Mouse (Mus musculus): Measurements from ENCODE around the gene Iqcm. TPM values are rescaled to one million over a fixed set of nuclear protein-coding genes. Genes with fewer than 3 reads are reported as not detected.

Gene Iqcm
- polyA plus RNA-seq, 2 experiments: not detected

DNA sequence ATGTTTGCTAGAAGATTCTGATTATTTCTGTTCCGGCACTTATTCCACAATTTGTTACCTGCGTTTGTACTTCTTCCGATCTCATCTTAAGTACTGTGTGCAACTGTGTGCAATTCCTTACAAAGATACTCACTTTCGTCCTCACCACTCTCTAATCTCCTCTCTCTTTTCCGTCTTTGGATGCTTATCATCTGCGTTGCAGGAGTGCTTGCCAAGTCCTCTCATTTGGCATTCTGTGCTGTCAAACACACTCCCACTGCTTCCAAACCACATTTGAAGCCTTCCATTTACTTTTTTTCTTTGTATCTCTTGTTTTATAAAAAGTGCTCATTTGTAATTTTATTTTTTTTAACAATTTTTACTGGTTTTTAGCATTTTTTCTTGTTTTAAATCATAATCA is 210.8 kb downstream of the Iqcm start:
- no peak overlapping the region for H3K4me3 ChIP-seq (ENCODE audit: insufficient read depth in 1 of 2, low read depth in 2 of 2, low read length in 2 of 2)
- DNase-seq (ENCODE audit: low read depth in 3 of 3, low spot score in 3 of 3) (no peak), ATAC-seq (ENCODE audit: insufficient read depth) (no peak)
- no peak for TF ChIP-seq EP300 (IDR thresholded peaks at IDR 0.05; ENCODE audit: low read depth)
- no peak for TF ChIP-seq CTCF (IDR thresholded peaks at IDR 0.05; ENCODE audit: low read depth)
- no peak overlapping the region for H3K9ac ChIP-seq (replicated peaks)
- WGBS (ENCODE audit: insufficient replicate concordance): 68% methylated on average over 6 of the region's 6 CpGs
- H3K4me2 ChIP-seq (ENCODE audit: low read depth): no peak overlapping the region
- H3K4me1 ChIP-seq (replicated peaks; ENCODE audit: control insufficient read depth in 2 of 2, insufficient read depth in 2 of 2, low read length in 1 of 2): no peaks in the 10 kb centered on the region
- H3K27me3 ChIP-seq (ENCODE audit: control insufficient read depth, insufficient read depth, low read length): no peaks in the 10 kb centered on the region
- H3K27ac ChIP-seq: no peak overlapping the region
- no peaks in the 10 kb centered on the region for H3K36me3 ChIP-seq (replicated peaks; ENCODE audit: control insufficient read depth, insufficient read depth, low read depth)
- no peaks in the 10 kb centered on the region for H3K9me3 ChIP-seq (ENCODE audit: control insufficient read depth, low read length)

DNA sequence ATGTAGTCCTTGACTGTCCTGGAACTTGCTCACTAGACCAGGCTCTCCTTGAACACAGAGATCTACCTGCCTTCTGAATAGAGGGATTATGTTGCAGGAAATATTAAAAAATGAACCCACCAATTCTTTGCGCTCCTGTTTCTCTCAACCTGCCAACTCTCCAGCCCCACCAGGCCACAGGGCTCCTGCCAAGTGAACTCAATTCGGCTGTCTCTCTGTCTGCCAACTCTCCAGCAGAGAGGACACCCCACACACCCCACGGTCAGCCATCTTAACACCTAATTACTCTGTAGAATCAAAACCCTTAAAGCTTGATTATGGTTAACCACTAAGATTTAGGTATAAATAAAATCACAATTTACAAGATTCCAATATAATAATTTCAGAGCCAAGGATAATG is 298.1 kb downstream of the Iqcm start:
- Histone ChIP-seq H3K4me1 (replicated peaks; ENCODE audit: control insufficient read depth in 2 of 2, insufficient read depth in 2 of 2, low read length in 1 of 2) (no peaks in the 10 kb centered on the region), H3K27me3 (ENCODE audit: control insufficient read depth, insufficient read depth, low read length) (no peaks in the 10 kb centered on the region), H3K4me3 (ENCODE audit: insufficient read depth in 1 of 2, low read depth in 2 of 2, low read length in 2 of 2) (no peak overlapping the region), H3K9me3 (ENCODE audit: control insufficient read depth, low read length) (no peaks in the 10 kb centered on the region), H3K27ac (no peak overlapping the region), H3K4me2 (ENCODE audit: low read depth) (no peak overlapping the region), H3K9ac (replicated peaks) (no peak overlapping the region), H3K36me3 (replicated peaks; ENCODE audit: control insufficient read depth, insufficient read depth, low read depth) (no peaks in the 10 kb centered on the region)
- WGBS (ENCODE audit: insufficient replicate concordance): 54% methylated on average over 3 of the region's 3 CpGs
- no peak for DNase-seq (ENCODE audit: low read depth in 3 of 3, low spot score in 3 of 3)
- ATAC-seq (ENCODE audit: insufficient read depth): no peak
- TF ChIP-seq CTCF (IDR thresholded peaks at IDR 0.05; ENCODE audit: low read depth): no peak
- no peak for TF ChIP-seq EP300 (IDR thresholded peaks at IDR 0.05; ENCODE audit: low read depth)

DNA sequence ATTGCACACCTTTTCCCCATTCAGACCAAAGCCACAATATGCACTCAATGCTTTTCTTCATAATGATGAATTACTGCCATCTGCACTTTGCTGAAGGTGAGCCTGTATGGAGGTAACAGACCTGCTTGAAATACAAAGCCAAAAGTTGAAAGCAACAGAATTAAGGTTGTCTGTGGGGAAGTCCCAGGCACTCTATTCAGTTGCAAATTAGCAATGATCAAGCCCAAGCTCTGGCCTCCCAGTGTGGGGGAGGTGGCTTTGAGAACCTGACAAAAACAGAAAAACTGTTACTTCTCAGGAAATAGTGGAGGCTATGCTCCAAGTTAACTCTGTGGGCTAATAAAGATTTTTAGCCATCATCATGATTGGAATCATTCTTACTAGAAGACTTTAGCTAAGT is 307.1 kb downstream of the Iqcm start:
- Histone ChIP-seq H3K36me3 (replicated peaks; ENCODE audit: control insufficient read depth, insufficient read depth, low read depth) (no peaks in the 10 kb centered on the region), H3K4me2 (ENCODE audit: low read depth) (no peak overlapping the region), H3K4me1 (replicated peaks; ENCODE audit: control insufficient read depth in 2 of 2, insufficient read depth in 2 of 2, low read length in 1 of 2) (no peaks in the 10 kb centered on the region), H3K27me3 (ENCODE audit: control insufficient read depth, insufficient read depth, low read length) (no peaks in the 10 kb centered on the region), H3K9me3 (ENCODE audit: control insufficient read depth, low read length) (no peaks in the 10 kb centered on the region), H3K27ac (no peak overlapping the region), H3K4me3 (ENCODE audit: insufficient read depth in 1 of 2, low read depth in 2 of 2, low read length in 2 of 2) (no peak overlapping the region), H3K9ac (replicated peaks) (no peak overlapping the region)
- TF ChIP-seq CTCF (IDR thresholded peaks at IDR 0.05; ENCODE audit: low read depth) (no peak), EP300 (IDR thresholded peaks at IDR 0.05; ENCODE audit: low read depth) (no peak)
- ATAC-seq (ENCODE audit: insufficient read depth) (no peak), DNase-seq (ENCODE audit: low read depth in 3 of 3, low spot score in 3 of 3) (no peak)

DNA sequence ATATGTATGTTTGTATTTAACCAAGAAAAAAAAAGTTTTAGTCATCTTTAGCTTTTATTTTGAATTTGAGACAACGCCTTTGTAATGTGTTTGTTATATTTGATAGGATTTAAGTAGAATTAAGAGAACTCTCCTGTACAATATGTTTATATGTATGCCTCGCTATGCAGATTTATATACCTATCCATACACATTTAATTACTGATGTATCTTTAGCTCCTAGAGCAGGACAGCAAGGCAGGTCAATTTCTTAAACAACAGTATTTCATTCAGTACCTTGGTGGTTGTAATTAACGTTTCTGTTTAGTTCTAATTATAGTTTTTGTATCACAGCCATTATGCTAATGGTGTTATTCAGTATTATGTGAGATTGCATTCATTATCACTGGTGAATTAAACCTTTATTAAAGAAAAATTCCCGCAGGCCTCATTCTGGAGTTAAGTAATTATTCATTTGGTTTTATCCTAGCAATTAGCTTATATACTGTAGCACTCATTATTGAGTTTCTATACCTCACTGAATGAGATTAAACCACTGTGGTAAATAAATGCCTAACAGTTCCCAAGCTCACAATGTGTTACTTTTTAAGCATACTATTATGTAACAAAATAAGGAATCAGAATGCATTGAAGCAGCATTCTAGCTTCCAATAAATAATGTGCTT is 380.1 kb downstream of the Iqcm start:
- Histone ChIP-seq H3K36me3 (replicated peaks; ENCODE audit: control insufficient read depth, insufficient read depth, low read depth) (no peaks in the 10 kb centered on the region), H3K9ac (replicated peaks) (no peak overlapping the region), H3K9me3 (ENCODE audit: control insufficient read depth, low read length) (no peaks in the 10 kb centered on the region), H3K27me3 (ENCODE audit: control insufficient read depth, insufficient read depth, low read length) (no peaks in the 10 kb centered on the region), H3K4me3 (ENCODE audit: insufficient read depth in 1 of 2, low read depth in 2 of 2, low read length in 2 of 2) (no peak overlapping the region), H3K27ac (no peak overlapping the region), H3K4me1 (replicated peaks; ENCODE audit: control insufficient read depth in 2 of 2, insufficient read depth in 2 of 2, low read length in 1 of 2) (no peaks in the 10 kb centered on the region), H3K4me2 (ENCODE audit: low read depth) (no peak overlapping the region)
- no peak for DNase-seq (ENCODE audit: low read depth in 3 of 3, low spot score in 3 of 3)
- TF ChIP-seq CTCF (IDR thresholded peaks at IDR 0.05; ENCODE audit: low read depth): no peak
- no peak for ATAC-seq (ENCODE audit: insufficient read depth)
- WGBS (ENCODE audit: insufficient replicate concordance): 55% methylated on average over 4 of the region's 4 CpGs

DNA sequence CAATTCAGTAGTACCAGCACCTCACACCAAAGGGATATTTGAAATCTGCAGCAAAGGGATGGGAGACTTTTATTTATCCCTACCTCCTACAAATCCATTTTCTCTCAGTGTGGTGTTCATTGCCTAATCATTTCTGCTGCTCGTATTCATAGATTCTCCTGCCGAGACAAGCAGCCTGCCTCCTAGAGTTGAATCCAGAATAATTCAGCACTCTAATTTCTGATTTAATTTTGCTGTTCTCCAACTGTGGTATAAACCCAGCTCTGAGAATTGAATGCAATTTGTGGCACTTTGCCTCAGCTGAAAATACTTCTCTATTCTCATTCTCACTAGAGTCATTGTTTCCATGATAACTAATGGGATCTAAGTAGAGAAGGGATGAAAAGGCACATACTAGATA is 386.8 kb downstream of the Iqcm start:
- WGBS (ENCODE audit: insufficient replicate concordance): 76% methylated on average over 2 of the region's 2 CpGs
- H3K27me3 ChIP-seq (ENCODE audit: control insufficient read depth, insufficient read depth, low read length): no peaks in the 10 kb centered on the region
- H3K4me1 ChIP-seq (replicated peaks; ENCODE audit: control insufficient read depth in 2 of 2, insufficient read depth in 2 of 2, low read length in 1 of 2): no peaks in the 10 kb centered on the region
- no peak overlapping the region for H3K27ac ChIP-seq
- DNase-seq (ENCODE audit: low read depth in 3 of 3, low spot score in 3 of 3): no peak
- TF ChIP-seq CTCF (IDR thresholded peaks at IDR 0.05; ENCODE audit: low read depth) (no peak), EP300 (IDR thresholded peaks at IDR 0.05; ENCODE audit: low read depth) (no peak)
- H3K4me3 ChIP-seq (ENCODE audit: insufficient read depth in 1 of 2, low read depth in 2 of 2, low read length in 2 of 2): no peak overlapping the region
- no peak overlapping the region for H3K9ac ChIP-seq (replicated peaks)
- no peak for ATAC-seq (ENCODE audit: insufficient read depth)
- H3K9me3 ChIP-seq (ENCODE audit: control insufficient read depth, low read length): no peaks in the 10 kb centered on the region
- no peaks in the 10 kb centered on the region for H3K36me3 ChIP-seq (replicated peaks; ENCODE audit: control insufficient read depth, insufficient read depth, low read depth)
- no peak overlapping the region for H3K4me2 ChIP-seq (ENCODE audit: low read depth)
